Mouse (Mus musculus) midbrain, embryonic 16.5 days (tissue): ENCODE data around the gene Olfr688. TPM values are rescaled to one million over a fixed set of nuclear protein-coding genes. Genes with fewer than 3 reads are reported as not detected.

Experiments used
- ATAC-seq: fragments of 200-750 bp; cut with Nextera tagmentation; 2 replicates; pipeline ENCODE4 v1.8.0; 2017; ENCODE audit warnings: moderate TSS enrichment
- H3K27ac ChIP-seq: fragments of 300-500 bp; sonication (generic); 2 replicates; pipeline ENCODE4 v1.5.1; 2014; ENCODE audit warnings: mild to moderate bottlenecking, low read length, mixed read lengths
- H3K27me3 ChIP-seq: fragments of 300-500 bp; sonication (generic); 2 replicates; pipeline ENCODE4 v1.6.1; 2014; ENCODE audit warnings: low read depth, low read length, mixed read lengths; ENCODE audit not compliant: control insufficient read depth, insufficient read depth
- H3K36me3 ChIP-seq: fragments of 300-500 bp; sonication (generic); 2 replicates; pipeline ENCODE4 v1.6.1; 2014; ENCODE audit warnings: mild to moderate bottlenecking, low read length, moderate library complexity, mixed read lengths; ENCODE audit not compliant: control insufficient read depth, insufficient read depth
- H3K4me1 ChIP-seq: fragments of 300-500 bp; sonication (generic); 2 replicates; pipeline ENCODE4 v1.6.1; 2014; ENCODE audit warnings: mild to moderate bottlenecking, low read length, mixed read lengths; ENCODE audit not compliant: control insufficient read depth, insufficient read depth
- H3K4me2 ChIP-seq: fragments of 300-500 bp; sonication (generic); 2 replicates; pipeline ENCODE4 v1.6.1; 2014; ENCODE audit warnings: mild to moderate bottlenecking, low read length, mixed read lengths
- H3K4me3 ChIP-seq: fragments of 300-500 bp; sonication (generic); 2 replicates; pipeline ENCODE4 v1.5.1; 2014; ENCODE audit warnings: low read depth, mild to moderate bottlenecking, low read length, moderate library complexity, mixed read lengths
- H3K9ac ChIP-seq: fragments of 300-500 bp; sonication (generic); 2 replicates; pipeline ENCODE4 v1.6.1; 2014; ENCODE audit warnings: low read depth, low read length, mixed read lengths
- H3K9me3 ChIP-seq: fragments of 300-500 bp; sonication (generic); replicated peaks from 2 replicates; pipeline ENCODE4 v1.6.1; 2014; ENCODE audit warnings: mild to moderate bottlenecking, low read length, mixed read lengths; ENCODE audit not compliant: control insufficient read depth, poor library complexity, severe bottlenecking
- WGBS: fragments of 180-500 bp; shearing (Covaris S2); extraction: QIAGEN DNeasy Blood & Tissue Kit; methylation state at CpG from one replicate; pipeline ENCODE4 v1.1.7; 2014; 5-methylcytosine and 5-hydroxymethylcytosine counted together
- polyA plus RNA-seq: library from polyadenylated mRNA; unstranded; fragments of >200 nt; fragmentation: Nextera tagmentation; extraction: Ambion mirVana; gene quantifications from 2 replicates; pipeline ENCODE4 v1.2.1, GENCODE M21; 2015

The Olfr688 gene
- not detected in 2 replicates for polyA plus RNA-seq

GRCm38 (mm10) chr7:105287795-105288194 lies at the start of gene Olfr688:
Gene Olfr688, plus strand, starts transcription at chr7:105288095.
- no peak within 1 kb of the TSS for H3K4me3 ChIP-seq
- no peak within 1 kb of the TSS for H3K27ac ChIP-seq
- no peaks in the 10 kb centered on the region for H3K9me3 ChIP-seq
- H3K27me3 ChIP-seq, result no peaks in the 10 kb centered on the region
- no peak within 1 kb of the TSS for H3K4me2 ChIP-seq
- no peak within 1 kb of the TSS for H3K9ac ChIP-seq
- WGBS, result 80% methylated on average over 6 of the region's 6 CpGs
- ATAC-seq, result no peak
- H3K36me3 ChIP-seq, result no peaks in the 10 kb centered on the region
- no peaks in the 10 kb centered on the region for H3K4me1 ChIP-seq

DNA sequence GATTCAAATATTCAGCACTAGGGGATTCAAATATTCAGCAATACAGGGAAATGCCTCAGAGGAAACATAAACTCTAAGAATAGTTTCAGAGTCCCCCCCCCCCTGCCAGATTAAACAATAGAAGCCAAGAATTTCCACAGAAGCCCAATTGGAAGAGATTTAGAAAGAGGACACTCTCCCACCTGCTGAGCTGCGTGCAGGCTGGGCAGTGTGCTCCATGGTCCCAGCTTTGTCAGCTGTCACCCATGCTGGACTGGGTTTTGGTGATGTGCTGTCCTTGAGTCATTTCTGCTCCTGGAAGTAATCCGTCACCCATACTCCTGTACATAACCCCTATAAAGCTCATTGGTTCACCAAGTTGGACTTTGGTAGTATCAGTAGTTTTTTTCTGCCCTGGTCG lies 40.2 kb upstream of the Olfr688 start:
- no peaks in the 10 kb centered on the region for H3K36me3 ChIP-seq
- no peaks in the 10 kb centered on the region for H3K27me3 ChIP-seq
- WGBS, result 76% methylated on average over 3 of the region's 3 CpGs
- no peak overlapping the region for H3K9ac ChIP-seq
- H3K9me3 ChIP-seq, result no peaks in the 10 kb centered on the region
- H3K4me3 ChIP-seq, result no peak overlapping the region
- no peaks in the 10 kb centered on the region for H3K4me1 ChIP-seq
- ATAC-seq, result no peak
- no peak overlapping the region for H3K27ac ChIP-seq
- no peak overlapping the region for H3K4me2 ChIP-seq

DNA sequence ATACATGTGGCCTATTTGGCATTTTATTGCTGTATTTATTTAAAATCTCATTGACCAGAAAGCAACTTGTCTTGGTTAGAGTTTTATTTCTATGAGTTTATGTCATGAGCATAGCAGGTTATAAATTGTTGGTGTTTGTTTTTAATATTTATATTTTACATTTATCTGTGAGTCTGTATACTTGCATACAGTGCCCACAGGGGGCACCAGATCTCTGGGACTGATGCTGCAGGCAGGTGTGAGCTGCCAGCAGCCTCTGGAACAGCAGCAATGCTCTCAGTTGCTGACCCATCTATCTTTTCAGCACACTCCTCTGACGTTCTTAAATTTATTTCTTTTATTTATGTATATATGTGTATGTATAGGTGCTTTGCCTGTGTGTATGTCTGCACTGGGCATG lies 39.7 kb upstream of the Olfr688 start:
- Histone ChIP-seq H3K36me3 (no peaks in the 10 kb centered on the region), H3K9ac (no peak overlapping the region), H3K4me1 (no peaks in the 10 kb centered on the region), H3K4me3 (no peak overlapping the region), H3K9me3 (no peaks in the 10 kb centered on the region), H3K4me2 (no peak overlapping the region), H3K27me3 (no peaks in the 10 kb centered on the region), H3K27ac (no peak overlapping the region)
- 75% methylated on average over 1 of the region's 1 CpGs for WGBS
- ATAC-seq, result no peak

DNA sequence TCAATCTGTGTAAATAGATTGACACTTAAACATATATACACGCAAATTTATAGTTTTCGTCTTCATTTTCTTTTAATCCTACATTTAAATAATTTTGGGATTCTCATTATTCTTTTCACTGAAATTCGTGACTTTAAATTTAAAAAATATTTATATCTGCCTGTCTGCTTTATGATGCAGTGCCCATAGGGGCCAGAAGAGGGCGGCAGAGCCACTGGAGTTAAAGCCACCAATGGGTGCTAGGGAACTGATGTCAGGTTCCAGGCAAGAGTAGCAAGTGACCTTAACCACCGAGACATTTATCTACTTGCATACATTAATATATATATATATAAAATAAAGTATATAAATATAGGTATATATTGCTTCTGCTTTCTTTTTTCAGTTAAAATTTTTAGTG lies 31.2 kb upstream of the Olfr688 start:
- 62% methylated on average over 5 of the region's 5 CpGs for WGBS
- H3K9ac ChIP-seq, result no peak overlapping the region

GRCm38 (mm10) chr7:105272426-105272825 lies 15.5 kb upstream of the Olfr688 start:
- H3K27me3 ChIP-seq, result no peaks in the 10 kb centered on the region
- no peaks in the 10 kb centered on the region for H3K9me3 ChIP-seq
- no peak overlapping the region for H3K4me2 ChIP-seq
- 58% methylated on average over 7 of the region's 7 CpGs for WGBS
- ATAC-seq, result no peak
- H3K36me3 ChIP-seq, result no peaks in the 10 kb centered on the region
- H3K27ac ChIP-seq, result no peak overlapping the region
- H3K4me3 ChIP-seq, result no peak overlapping the region
- no peak overlapping the region for H3K9ac ChIP-seq
- H3K4me1 ChIP-seq, result no peaks in the 10 kb centered on the region

More for the DNA sequence above, 31.2 kb upstream of the Olfr688 start:
- Histone ChIP-seq H3K27me3 (no peaks in the 10 kb centered on the region), H3K4me1 (no peaks in the 10 kb centered on the region), H3K4me3 (no peak overlapping the region), H3K36me3 (no peaks in the 10 kb centered on the region), H3K9me3 (no peaks in the 10 kb centered on the region), H3K27ac (no peak overlapping the region), H3K4me2 (no peak overlapping the region)
- ATAC-seq, result no peak

DNA sequence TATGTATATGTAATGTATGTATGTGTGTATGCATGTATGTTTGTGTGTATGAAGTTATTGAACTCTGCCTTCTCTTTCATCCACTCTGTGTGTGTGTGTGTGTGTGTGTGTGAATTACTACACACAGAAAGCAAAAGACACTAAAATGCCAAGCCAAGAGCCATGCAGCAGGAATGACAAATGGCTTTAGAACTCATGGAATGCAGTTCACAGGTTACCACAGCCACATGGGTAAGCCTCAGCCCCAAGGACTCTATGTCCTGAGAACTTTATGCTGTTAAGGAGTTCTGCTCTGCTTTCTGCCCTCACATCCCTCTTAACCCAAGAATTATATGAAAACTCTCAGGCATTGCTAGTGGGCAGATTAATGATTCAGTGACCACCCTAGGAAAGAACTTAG lies 2.2 kb downstream of the Olfr688 start:
- Histone ChIP-seq H3K9me3 (no peaks in the 10 kb centered on the region), H3K4me3 (no peak overlapping the region), H3K36me3 (no peaks in the 10 kb centered on the region), H3K27ac (no peak overlapping the region), H3K4me2 (no peak overlapping the region), H3K27me3 (no peaks in the 10 kb centered on the region), H3K4me1 (no peaks in the 10 kb centered on the region), H3K9ac (no peak overlapping the region)
- ATAC-seq, result no peak

- Histone ChIP-seq H3K27me3 (no peaks in the 10 kb centered on the region), H3K9me3 (no peaks in the 10 kb centered on the region), H3K9ac (no peak within 1 kb of the TSS), H3K4me3 (no peak within 1 kb of the TSS), H3K4me2 (no peak within 1 kb of the TSS), H3K36me3 (no peaks in the 10 kb centered on the region), H3K27ac (no peak within 1 kb of the TSS), H3K4me1 (no peaks in the 10 kb centered on the region)
- ATAC-seq, result no peak
- 87% methylated on average over 1 of the region's 1 CpGs for WGBS
Measured at GRCm38 (mm10) chr7:105310865-105311264, 23.0 kb downstream of the Olfr688 start, which contains the start of gene Olfr689. Gene Olfr689, plus strand, starts transcription at chr7:105311165.

DNA sequence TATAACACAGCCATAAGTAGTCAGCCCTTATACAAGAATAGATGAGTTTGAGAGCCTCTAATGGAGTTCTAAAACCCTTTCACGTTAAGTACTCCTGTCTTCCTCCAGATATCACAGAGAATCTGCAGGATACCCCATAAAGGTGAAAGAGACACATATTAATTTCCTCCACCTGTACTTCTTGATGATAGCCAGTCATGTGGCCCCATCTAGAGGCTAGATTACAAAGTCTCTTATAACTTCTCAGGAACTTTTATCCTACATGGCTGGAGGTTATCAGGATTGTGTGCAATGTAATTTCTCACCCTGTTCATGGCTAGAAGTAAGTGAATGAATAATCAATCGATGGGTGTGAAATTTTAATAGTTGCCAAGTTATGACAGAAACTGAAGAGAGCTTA lies 37.4 kb downstream of the Olfr688 start:
- Histone ChIP-seq H3K36me3 (no peaks in the 10 kb centered on the region), H3K9me3 (no peaks in the 10 kb centered on the region), H3K4me1 (no peaks in the 10 kb centered on the region), H3K4me2 (no peak overlapping the region), H3K27ac (no peak overlapping the region), H3K9ac (no peak overlapping the region), H3K4me3 (no peak overlapping the region), H3K27me3 (no peaks in the 10 kb centered on the region)
- 70% methylated on average over 2 of the region's 2 CpGs for WGBS
- no peak for ATAC-seq

DNA sequence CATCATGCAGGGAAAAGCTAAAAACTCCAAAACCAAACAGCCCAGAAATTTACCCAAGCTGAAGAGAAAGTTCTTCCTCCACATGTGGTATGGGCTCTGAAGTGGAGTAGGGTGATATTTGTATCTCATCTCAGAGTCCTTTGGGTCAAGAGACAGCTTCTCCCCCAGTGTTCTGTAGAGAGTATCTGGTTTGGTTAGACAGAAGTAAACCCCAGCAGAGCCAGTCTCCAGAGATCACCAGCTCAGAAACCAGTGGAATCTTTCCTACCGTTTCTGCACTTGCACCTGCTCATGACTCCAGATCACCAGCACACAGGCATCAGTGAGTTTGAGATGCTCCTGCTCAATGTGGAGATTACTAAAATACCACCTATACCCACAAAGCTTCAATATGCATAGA lies 46.1 kb downstream of the Olfr688 start, which contains the start of gene Olfr690:
Olfr690 (minus strand) TSS at position 101 of the 400 bp plus-strand sequence.
- H3K27me3 ChIP-seq, result no peaks in the 10 kb centered on the region
- 74% methylated on average over 1 of the region's 1 CpGs for WGBS
- no peak within 1 kb of the TSS for H3K4me3 ChIP-seq
- no peak within 1 kb of the TSS for H3K9ac ChIP-seq
- ATAC-seq, result no peak
- no peaks in the 10 kb centered on the region for H3K4me1 ChIP-seq
- no peaks in the 10 kb centered on the region for H3K36me3 ChIP-seq
- no peak within 1 kb of the TSS for H3K27ac ChIP-seq
- no peaks in the 10 kb centered on the region for H3K9me3 ChIP-seq
- no peak within 1 kb of the TSS for H3K4me2 ChIP-seq
